Mouse (Mus musculus) CD4-positive, CD25-positive, alpha-beta regulatory T cell, adult 2 months (primary cell): ENCODE measurements at regions not wholly inside any gene's neighbourhood (a gene's known extent, or its start where the extent isn't known, plus 50 kb on each side); places are given as distances from the start of the nearest gene placed in this dataset.
A peak's percentile ranks its signal among the peaks of the same experiment; 100 is the strongest.

ENCODE experiments used
- DNase-seq: peaks from one replicate; pipeline ENCODE4 v3.0.0-alpha.2; 2012; ENCODE audit warnings: low read depth, low spot score

- peak; percentile 8 for DNase-seq
These were observed 338.4 kb downstream of the Btg1 start for GRCm38 (mm10) chr10:96955036-96955775.

GRCm38 (mm10) chr10:96955776-96956448, 339.1 kb downstream of the Btg1 start:
- no peak for DNase-seq

- no peak for DNase-seq
These were observed 339.6 kb downstream of the Btg1 start for GRCm38 (mm10) chr10:96956449-96956834.

GRCm38 (mm10) chr10:96957019-96957418, 340.2 kb downstream of the Btg1 start:
- DNase-seq: no peak

GRCm38 (mm10) chr10:96969825-96970224, 353.0 kb downstream of the Btg1 start:
- DNase-seq: no peak

- DNase-seq: no peak
These were observed 353.9 kb downstream of the Btg1 start for GRCm38 (mm10) chr10:96970737-96971136.

GRCm38 (mm10) chr10:96971810-96972209, 355.0 kb downstream of the Btg1 start:
- no peak for DNase-seq

- DNase-seq: no peak
These were observed 357.6 kb downstream of the Btg1 start for GRCm38 (mm10) chr10:96974326-96974977.

- DNase-seq: no peak
These were observed 359.9 kb downstream of the Btg1 start for GRCm38 (mm10) chr10:96976691-96977090.

- DNase-seq: no peak
These were observed 363.7 kb downstream of the Btg1 start for GRCm38 (mm10) chr10:96980494-96980831.

- DNase-seq: no peak
These were observed 364.2 kb downstream of the Btg1 start for GRCm38 (mm10) chr10:96980832-96981515.

GRCm38 (mm10) chr10:96981516-96981869, 364.7 kb downstream of the Btg1 start:
- no peak for DNase-seq

GRCm38 (mm10) chr10:97000871-97001270, 384.1 kb downstream of the Btg1 start:
- DNase-seq: no peak

- no peak for DNase-seq
These were observed 392.1 kb downstream of the Btg1 start for GRCm38 (mm10) chr10:97008873-97009272.

GRCm38 (mm10) chr10:97009859-97010258, 393.1 kb downstream of the Btg1 start:
- DNase-seq: no peak

- no peak for DNase-seq
These were observed 401.8 kb downstream of the Btg1 start for GRCm38 (mm10) chr10:97018641-97019040.

- DNase-seq: no peak
These were observed 412.0 kb downstream of the Btg1 start for GRCm38 (mm10) chr10:97028776-97029175.

- DNase-seq: no peak
These were observed 414.2 kb downstream of the Btg1 start for GRCm38 (mm10) chr10:97030996-97031395.

GRCm38 (mm10) chr10:97035371-97035786, 418.6 kb downstream of the Btg1 start:
- peak; percentile 5 for DNase-seq

- no peak for DNase-seq
These were observed 421.2 kb downstream of the Btg1 start for GRCm38 (mm10) chr10:97038025-97038424.

GRCm38 (mm10) chr10:97047566-97047965, 430.8 kb downstream of the Btg1 start:
- DNase-seq: no peak

GRCm38 (mm10) chr10:97047996-97048395, 431.2 kb downstream of the Btg1 start:
- no peak for DNase-seq
